Mouse (Mus musculus) cerebellum, adult 2 months (tissue): ENCODE results near the gene Mkrn1.

Source experiments
- CTCF ChIP-seq: fragments of 200-500 bp; IDR thresholded peaks from 2 replicates; pipeline ENCODE4 v1.5.1; 2011; ENCODE audit warnings: low read depth, mild to moderate bottlenecking, control low read depth, low read length, moderate library complexity, borderline replicate concordance; ENCODE audit not compliant: insufficient read depth
- POLR2A ChIP-seq: fragments of 200-500 bp; IDR thresholded peaks from 2 replicates; pipeline ENCODE4 v1.6.1; 2011; ENCODE audit warnings: low read length, control low read depth, borderline replicate concordance; ENCODE audit not compliant: insufficient read depth

- no peak for TF ChIP-seq POLR2A
- no peak for TF ChIP-seq CTCF
Observed at GRCm38 (mm10) chr6:39347880-39348814, 72.1 kb downstream of the Mkrn1 start.
